Mouse (Mus musculus) MN1 (cell line): ENCODE data around the gene Sos1.
A peak's percentile ranks its signal among the peaks of the same experiment; 100 is the strongest.

Experiments
- DNase-seq: peaks from one replicate; pipeline ENCODE4 v3.0.0-alpha.2; 2016; ENCODE audit warnings: low spot score

Sos1 gene

DNA sequence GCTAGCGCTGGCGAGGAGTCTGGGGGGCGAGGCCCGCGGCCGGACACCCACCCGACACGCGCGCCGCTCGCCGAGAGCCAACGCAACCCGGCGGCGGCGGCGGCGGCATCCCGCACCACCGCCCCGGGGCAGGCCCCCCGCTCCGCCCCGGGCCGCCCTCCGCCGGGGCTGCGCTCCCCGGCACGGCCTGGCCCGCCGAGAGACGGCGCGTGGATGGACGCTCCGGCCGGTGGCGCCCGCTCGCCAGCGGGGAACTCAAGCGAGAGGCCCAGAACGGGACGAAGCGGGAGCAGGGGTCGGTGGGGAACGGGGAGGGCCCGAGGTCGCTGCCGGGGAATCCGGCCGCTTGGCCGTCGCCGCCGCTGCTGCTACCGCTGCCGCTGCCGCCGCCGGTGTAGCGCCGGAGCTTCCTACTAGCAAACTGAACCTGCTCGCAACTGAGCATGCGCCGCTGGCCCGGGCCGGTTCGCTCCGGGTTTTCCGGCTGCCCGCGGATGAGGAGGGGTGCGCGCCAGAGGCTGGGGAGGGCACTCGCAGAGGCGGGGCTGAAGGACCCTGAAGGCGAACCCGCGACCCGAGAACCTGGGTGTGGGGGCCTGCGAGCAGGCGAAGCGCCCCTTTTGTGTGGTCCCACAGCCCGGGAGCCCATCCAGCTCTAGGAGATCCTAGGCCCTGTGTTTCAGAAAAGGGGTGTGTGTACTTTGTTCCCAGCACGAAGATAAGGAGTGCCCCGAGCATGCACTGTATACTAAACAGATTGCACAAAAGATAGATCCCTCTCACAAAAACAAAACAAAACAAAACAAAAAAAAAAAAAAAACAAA is at the start of gene Sos1:
Gene Sos1, minus strand, starts transcription at position 423 of the 824 bp plus-strand sequence.
- peak; percentile 97 for DNase-seq

DNA sequence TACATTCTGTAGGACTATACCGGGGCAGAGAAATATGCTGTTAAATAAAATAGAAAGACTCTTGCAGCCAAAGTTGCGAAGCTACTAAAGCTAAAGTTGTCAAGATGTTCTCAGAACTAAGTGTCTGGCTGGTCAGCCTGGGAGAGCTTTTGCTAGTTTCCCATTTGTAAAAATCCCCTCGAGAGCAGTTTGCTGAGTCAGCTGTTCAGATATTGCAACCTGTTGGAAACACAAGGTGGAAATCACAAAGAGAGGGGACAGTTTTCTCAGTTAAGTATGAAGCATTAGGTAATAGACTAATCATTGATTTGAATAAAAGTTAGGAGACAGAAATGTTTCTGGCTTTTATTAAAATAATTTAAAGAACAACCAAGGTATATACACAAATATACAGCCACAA is 43.0 kb upstream of the Sos1 start:
- no peak for DNase-seq

DNA sequence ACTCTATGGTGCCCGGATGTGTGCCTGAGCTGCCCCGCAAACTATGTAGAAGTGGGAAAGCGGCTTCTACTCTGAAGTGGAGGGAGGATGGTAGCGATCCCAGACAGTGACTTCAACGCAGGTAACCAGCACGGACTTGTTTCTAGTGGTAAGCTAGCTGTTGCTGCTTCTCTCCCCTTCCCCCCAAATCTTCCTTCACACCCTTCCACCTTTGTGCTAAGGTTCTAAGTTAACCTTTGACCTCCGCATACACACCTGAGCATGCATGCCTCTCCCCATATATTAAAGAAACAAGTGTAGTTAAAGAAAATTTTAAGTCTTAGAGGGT is 41.9 kb upstream of the Sos1 start:
- no peak for DNase-seq

DNA sequence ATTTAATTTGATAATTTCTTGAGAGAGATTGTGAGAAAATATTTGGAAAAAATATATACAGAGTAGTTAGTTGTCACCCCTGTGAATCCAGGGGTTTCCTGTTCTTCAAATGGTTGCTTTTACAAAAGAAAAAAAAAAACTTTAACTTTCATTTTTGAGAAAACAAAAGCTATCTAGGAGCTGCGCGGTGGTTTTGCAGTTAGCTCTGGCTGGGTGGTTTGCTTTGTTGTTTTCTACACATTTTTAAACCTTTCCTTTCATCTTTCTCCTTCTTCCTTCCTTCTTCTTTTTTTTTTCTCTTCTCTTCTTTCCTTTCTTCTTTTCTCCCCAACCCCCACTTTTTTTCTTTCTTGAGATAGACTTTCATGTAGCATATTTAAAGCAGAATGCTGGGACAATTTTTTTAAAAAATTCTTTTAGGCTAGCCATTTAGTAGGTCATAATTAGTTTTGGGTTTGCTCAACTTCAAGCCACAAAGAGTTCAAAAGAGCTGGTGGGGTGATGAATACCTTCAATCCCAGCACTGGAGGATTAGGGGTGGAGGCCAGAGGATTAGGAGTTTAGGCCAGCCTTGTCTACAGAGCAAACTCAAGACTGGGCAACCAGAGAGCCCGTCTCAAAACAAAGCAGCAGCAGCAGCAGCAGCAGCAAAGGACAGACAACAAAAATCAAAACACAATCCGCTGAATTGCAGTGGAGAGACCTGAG is 41.4 kb upstream of the Sos1 start:
- no peak for DNase-seq

DNA sequence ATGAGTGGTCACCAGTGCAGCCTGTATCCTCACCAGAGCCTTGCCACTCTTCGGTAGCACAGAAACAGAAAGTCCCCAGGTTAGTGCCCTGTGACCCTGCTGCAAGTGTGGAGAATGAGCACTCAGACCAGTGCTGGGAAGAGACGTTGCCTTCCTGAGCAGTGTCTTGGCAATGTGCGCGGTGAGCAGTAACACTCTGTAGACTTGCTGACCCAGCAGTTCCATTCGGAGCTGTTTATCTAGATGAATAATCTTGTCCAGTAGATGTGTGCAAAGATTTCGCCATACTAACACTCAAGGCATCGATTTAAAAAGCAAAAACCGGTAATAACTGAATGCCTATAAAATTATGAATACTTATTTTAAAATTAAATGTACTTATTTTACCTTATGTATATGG is 40.3 kb upstream of the Sos1 start:
- DNase-seq, result no peak

DNA sequence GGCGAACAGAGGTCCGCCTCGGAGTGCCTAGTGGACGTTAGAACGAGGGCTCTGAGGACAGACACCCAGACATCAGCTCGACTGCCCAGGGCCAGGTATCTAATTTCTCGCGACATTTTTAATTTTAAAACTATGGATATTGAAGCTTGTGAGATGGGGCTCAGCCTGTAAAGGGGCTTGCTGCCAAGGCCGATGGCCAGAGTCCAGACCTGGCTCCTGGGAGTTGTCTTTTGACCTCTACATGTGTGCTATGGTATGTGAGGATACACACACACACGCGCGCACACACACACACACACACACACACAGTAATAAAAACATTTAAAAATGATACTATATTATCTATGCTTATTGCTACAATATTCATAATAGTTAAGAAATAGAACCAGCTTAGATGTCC is 38.6 kb upstream of the Sos1 start:
- no peak for DNase-seq

DNA sequence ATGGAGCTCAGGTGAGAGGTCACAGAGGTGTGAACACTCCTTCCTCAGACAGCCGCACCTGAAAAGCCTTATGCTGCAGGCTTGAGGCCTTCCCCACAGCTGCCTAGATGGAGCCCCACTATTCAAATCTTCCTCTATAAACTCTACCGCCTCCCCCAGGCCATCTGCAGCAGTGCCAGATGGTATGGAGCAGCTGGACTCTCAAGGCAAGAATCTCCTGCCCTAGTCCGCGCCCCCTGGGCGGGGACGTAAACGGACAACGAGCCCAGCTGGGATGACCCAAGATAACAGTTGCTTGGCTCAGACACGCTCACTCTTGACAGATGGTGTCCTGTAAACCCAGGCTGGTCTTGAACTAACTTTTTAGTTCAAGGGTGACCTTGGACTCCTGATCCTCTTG is 37.0 kb upstream of the Sos1 start:
- no peak for DNase-seq

DNA sequence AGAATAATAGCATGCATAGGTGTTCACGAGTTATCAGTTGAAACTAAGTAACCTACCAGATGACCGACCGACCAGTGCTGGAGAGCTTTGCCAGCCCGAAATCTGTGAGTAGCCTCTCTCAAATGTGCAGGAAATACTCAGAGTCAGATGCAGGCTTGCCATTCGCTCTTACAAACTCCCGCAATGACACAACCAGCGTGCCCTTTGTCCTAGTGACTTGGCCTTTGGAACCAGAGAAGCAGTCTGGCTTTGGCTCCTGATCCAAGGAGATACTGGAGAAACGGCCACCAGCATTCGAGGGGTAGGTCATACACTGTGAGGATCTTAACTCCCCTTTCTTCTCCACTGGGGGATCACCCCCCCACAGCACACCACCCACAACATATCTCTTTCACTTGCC is 35.7 kb upstream of the Sos1 start:
- no peak for DNase-seq

DNA sequence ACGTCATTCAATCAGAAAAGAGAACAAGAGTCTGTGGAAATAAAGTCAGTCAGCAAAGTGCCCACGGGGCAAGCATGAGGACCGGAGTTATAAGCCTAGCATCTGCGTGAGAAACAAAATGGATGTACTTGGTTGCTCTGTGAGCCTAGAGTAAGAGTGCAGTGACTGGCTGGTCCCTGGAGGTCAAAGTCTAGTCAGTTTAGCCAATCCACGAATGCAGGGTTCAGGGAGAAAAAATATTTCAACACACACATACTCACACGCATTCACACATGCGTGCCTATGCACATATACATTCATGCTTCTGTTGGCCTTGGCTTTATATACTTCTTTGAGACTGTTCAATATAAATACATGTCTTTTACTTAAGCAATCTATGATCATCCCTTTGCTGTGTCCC is 35.3 kb upstream of the Sos1 start:
- DNase-seq, result no peak

DNA sequence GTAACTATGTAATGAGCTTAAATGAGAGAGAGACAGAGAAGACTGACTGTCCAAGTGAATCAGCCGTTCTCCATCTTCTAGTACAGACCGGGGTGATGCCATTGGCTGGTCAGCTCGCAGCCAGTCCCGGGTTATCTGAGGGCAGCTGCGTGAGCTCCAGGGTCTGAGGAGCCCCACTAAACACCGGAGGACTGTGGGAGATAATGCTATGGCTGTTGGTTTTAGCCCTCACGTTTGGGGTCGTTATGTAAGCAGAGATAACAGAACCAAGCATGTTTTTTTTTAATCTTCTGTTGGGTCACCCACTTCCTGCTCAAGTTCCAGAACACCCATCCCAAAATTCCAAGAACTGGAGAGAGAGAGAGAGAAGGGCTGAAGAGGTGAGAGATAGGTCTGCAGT is 33.5 kb upstream of the Sos1 start:
- DNase-seq, result no peak

DNA sequence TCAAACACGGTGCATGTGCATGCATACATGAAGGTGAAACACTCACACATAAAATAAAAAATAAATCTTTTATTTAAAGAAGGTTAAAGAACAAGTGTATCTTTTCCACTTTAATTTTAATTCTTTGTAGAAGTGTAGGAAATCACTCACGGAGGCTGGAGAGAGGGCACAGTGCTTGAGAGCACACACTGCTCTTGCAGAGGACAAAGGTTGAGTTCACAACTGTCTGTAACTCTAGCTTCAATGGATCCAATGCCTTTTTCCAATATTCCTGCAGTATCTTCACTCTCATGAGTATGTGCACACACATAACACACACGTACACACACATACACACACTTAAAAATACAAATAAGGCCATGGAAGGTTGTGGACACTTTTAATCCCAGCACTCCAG is 30.2 kb upstream of the Sos1 start:
- no peak for DNase-seq

DNA sequence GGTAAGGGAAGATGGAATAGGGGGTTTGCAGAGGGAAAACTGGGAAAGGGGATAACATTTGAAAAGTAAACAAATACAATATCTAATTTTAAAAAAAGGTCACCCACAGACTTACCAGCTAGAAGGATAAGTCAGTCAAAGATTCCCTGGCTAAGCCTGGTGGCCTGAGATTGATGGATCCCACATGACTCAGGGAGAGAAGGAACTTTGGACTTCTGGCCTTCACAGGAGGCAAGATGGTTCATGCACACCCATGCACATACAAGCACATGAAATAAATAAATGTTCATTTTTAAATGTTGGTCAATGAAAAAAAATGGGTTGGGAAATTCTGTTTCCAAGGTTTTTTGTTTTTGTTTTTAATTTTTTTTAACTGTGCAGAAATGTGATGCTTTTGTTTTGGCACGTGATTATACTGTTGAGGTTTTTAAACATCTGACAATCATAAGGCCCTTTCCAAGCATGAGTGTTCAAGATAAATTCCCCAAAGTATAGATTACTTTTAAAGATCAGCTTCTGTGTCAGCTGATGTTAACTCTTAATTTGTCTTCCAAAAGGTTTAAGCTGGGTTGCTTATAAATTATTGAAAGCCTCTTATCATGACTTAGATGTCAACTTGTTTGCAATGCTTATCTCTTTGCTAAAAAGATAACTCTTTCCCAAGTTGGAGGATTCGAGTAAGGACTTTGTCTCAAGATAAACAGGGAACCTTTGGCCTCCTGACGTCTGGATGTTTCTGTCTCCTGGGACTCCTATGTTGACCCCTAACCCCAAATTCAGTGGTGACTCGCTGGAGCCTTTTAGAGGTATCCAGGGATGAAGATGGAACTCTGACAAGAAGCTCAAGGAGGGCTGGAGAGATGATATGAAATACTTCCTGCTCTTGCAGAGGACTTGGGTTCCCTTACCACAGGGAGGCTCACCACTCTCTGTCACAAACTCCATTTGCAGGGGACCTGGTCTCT is 29.5 kb upstream of the Sos1 start:
- DNase-seq, result no peak

DNA sequence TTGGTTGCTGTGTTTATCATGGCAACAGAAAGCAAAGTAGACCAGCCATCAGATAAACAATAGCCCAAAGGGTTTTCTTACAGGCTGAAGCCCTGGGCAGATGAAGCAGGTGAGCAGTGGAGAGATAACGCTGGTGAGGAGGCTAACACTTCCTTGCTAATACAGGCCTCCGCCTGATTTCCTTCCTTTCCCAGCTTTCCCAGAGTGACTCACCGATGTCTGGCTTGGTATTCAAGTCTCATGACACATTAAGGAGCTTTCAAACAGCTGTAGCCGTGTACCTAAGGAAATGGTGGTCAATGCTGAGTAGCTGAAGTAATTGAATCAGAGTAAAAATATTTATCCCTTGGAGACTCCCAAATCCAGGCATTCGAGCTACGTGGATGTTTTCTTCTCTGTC is 25.5 kb upstream of the Sos1 start:
- DNase-seq, result no peak

DNA sequence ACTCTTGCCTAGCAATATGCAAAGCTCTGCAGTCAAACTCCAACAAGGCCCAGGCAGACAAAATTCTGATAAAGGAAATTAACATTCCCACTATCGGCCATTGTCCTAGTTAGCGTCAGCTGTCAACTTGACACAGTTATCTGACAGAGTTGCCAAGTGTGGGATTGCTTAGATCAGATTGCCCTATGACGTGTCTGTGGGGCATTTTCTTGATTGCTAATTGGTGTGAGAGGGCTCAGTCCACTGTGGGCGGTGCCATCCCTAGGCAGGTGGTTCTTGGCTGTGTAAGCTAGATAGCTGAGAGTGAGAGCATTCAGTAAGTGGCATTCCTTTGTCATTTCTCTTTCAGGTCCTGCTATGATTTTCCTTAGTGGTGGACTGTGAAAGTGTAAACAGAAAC is 25.1 kb upstream of the Sos1 start:
- DNase-seq, result no peak

DNA sequence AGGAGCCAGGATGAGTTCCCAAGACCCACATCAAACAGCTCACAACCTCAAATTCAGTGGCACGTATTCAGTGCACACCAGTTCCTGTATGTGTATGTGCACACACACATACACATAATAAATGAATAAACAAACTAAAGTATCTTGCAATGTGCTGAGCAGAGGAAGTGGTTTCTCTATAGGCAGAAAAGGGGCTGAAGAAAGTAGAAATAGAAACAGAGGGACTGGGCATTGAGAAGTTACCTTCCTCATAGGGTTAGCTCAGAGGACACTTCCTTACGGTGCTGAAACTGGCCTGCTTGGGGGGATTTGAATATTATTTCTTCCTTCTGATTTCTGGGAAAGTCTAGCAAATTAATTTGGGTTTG is 21.5 kb upstream of the Sos1 start:
- DNase-seq, result no peak

DNA sequence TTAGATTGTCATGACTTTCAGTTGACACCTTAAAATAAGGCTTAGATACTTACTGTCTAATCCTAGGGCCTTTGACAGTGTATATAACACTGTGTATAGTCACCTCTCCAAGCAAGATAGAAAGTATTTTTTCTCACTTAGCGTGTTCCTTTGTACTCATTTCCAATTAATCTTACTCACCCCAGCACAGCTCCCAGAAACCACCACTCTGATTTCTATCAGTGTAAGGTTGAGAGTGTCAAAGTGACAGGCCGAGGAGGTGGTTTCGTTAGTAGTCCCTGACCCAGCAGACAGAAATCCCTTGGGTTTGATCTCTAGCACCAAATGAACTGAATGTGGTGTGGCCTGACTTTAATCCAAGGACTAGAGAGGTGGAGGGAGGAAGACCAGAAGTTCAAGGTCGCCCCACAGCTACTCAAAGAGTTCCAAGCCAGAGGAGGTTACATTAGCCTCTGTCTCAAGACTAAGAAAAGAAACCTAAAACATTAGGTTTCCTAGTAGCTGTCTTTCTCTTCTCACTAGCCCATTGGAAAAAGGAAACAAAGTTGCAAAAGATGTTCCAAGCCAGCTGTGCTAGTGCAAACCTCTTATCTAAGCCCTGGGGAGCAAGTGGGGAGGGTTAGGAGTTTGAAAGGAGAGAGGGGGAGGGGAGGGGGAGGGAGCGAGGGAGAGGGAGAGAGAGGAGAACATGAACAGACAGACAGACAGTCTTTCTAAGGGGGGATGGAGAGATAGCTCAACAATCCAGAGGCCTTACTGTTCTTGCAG is 21.0 kb upstream of the Sos1 start:
- peak; percentile 35 for DNase-seq

DNA sequence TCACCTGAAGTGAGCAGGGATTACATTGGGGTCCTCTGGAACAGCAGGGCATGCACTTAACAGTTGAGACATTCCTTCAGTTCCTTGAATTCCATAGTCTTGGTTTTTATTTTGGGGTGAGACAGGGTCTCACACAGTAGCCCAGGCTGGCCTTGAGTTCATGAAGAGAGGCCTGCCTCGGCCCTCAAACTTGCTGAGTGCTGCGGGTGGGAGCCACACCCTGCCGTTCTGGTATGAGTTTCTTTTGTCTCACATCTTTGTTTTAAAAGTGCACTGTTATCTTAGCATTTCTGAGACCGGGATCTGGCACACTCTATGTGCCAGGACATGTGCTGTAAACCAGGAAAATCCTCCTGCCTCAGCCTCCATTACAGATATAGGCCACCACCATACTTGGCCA is 19.8 kb upstream of the Sos1 start:
- no peak for DNase-seq

DNA sequence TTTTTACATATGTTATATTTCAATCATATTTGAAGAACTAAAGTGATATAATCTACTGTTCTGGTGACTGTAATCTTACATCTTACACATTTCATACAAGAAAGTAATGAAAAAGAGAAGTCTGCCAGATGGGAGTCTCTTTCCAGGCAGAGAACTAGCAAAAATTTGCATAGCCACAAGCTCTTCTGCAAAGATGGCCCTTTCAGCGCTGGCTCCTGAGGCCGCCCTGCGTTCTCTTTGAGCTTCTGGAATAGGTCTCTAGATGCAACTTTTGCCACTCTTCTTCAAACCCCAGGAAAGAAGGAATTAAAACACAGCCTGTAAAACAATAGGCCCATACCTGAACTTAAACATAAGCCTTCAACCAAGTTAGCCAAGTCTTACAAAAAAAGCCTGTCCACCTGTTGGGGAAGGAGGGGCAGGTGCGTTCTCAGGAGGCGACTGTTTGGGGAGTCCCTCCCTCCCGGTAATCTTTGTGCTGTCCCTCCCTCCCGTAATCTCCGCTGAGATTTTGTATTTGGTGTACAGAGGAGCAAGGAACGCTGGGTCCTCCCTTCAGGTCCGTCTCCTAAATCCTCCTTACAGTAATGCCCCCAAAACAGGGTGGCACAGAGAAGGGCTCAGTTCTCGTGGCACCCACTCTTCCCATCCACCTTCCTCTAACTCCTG is 18.5 kb upstream of the Sos1 start:
- DNase-seq, result no peak

DNA sequence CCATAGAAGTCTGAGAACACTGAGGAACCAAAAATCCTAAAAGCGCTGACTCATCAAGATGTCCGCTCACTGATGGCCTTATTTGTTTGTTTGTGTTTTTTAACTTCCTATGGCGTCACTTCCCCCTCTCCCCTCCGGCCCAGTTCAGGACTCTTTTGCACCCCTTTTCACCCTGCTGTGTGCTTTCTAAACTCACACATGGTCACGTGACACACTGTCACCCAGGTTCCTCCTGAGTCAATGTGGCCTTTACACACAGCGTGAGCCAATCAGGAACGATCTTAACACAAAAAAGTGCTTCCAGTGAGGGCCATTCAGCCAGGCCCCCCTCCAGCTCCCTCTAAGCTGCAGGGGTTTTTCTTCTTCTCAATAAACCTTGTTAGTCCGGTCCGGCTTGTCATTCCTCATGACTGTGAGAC is 16.9 kb upstream of the Sos1 start:
- no peak for DNase-seq

DNA sequence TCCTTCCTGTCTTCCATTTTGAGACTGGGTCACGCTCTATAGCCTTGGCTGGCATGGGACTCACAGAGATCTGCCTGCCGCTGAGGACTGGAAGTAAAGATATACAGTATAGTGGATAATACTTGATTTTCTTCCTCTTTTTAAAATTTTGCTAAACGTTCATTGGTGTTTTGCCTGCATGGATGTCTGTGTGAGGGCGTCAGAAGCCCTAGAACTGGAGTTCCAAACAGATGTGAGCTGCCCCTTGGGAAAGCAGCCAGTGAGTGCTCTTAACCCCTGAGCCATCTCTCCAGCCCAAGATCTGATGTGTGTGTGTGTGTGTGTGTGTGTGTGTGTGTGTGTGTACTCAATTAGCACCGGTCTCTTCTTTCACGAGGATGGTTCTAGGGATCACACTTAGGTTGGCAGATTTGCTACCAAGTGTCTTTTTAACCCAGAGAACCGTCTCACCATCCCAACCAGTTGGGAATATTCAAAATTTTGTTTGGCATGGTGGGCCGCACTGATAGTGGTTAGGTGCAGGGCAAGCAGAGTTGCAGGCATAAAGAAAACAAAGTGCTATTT is 16.4 kb upstream of the Sos1 start:
- no peak for DNase-seq

DNA sequence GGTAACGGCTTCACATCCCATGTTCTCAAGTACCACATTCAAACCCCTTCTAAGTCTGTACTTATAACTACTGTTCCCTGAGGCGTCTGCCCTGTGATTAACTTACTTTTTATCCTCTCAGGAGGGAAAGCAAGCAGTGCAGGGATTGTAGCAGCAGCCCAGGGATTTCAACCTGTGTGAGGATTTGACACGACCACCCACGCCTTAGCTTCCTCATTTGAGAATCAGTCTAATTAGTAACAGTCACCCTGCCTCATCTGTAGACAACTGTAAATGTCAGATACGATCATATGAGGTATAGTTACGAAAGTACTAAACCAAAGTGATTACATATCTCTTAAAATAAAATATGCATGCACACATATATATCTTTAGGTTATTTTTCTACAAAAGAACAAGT is 15.9 kb upstream of the Sos1 start:
- no peak for DNase-seq
